Mouse (Mus musculus) liver, embryonic 11.5 days (tissue): Measurements from ENCODE around the gene Rtl8a. TPM values are rescaled to one million over a fixed set of nuclear protein-coding genes. Genes with fewer than 3 reads are reported as not detected.
"Not testable (repeated sequence)": the region's sequence is repeated elsewhere in the genome, so short reads cannot be mapped to it uniquely, and the experiment has no call there.

Source experiments
- ATAC-seq: fragments of 200-750 bp; cut with Nextera tagmentation; replicated peaks from 2 replicates; pipeline ENCODE4 v1.8.0; 2017; ENCODE audit warnings: moderate number of reproducible peaks, mild to moderate bottlenecking, moderate TSS enrichment, moderate library complexity; ENCODE audit not compliant: low FRiP score
- DNase-seq: peaks from one replicate; pipeline ENCODE4 v3.0.0-alpha.2; 2017; ENCODE audit warnings: low spot score
- H3K27ac ChIP-seq: fragments of 300-500 bp; sonication (generic); 2 replicates; pipeline ENCODE4 v1.5.1; 2014; ENCODE audit warnings: mild to moderate bottlenecking, low read depth, low read length, control low read depth
- H3K27me3 ChIP-seq: fragments of 300-500 bp; sonication (generic); replicated peaks from 2 replicates; pipeline ENCODE4 v1.6.1; 2014; ENCODE audit warnings: low read length, mixed read lengths; ENCODE audit not compliant: control insufficient read depth, insufficient read depth
- H3K36me3 ChIP-seq: fragments of 300-500 bp; sonication (generic); 2 replicates; pipeline ENCODE4 v1.6.1; 2014; ENCODE audit warnings: mild to moderate bottlenecking, low read length, moderate library complexity, mixed read lengths; ENCODE audit not compliant: control insufficient read depth, insufficient read depth
- H3K4me1 ChIP-seq: fragments of 300-500 bp; sonication (generic); replicated peaks from 2 replicates; pipeline ENCODE4 v1.6.1; 2014; ENCODE audit warnings: low read length, mixed read lengths; ENCODE audit not compliant: control insufficient read depth, insufficient read depth
- H3K4me2 ChIP-seq: fragments of 300-500 bp; sonication (generic); 2 replicates; pipeline ENCODE4 v1.6.1; 2014; ENCODE audit warnings: mild to moderate bottlenecking, control low read depth, moderate library complexity
- H3K4me3 ChIP-seq: fragments of 300-500 bp; sonication (generic); 2 replicates; pipeline ENCODE4 v1.5.1; 2014; ENCODE audit warnings: low read depth, low read length, control low read depth
- H3K9ac ChIP-seq: fragments of 300-500 bp; sonication (generic); 2 replicates; pipeline ENCODE4 v1.6.1; 2014; ENCODE audit warnings: low read depth, low read length, control low read depth
- H3K9me3 ChIP-seq: fragments of 300-500 bp; sonication (generic); 2 replicates; pipeline ENCODE4 v1.6.1; 2016; ENCODE audit warnings: low read length, inconsistent platforms, mixed read lengths; ENCODE audit not compliant: control insufficient read depth
- WGBS: fragments of 180-500 bp; shearing (Covaris S2); extraction: QIAGEN DNeasy Blood & Tissue Kit; methylation state at CpG from one replicate; pipeline ENCODE4 v1.1.7; 2014; 5-methylcytosine and 5-hydroxymethylcytosine counted together
- polyA plus RNA-seq: library from polyadenylated mRNA; unstranded; fragments of >200 nt; fragmentation: Nextera tagmentation; extraction: Ambion mirVana; gene quantifications from 2 replicates; pipeline ENCODE4 v1.2.1, GENCODE M21; 2014

Rtl8a gene
- polyA plus RNA-seq, result 16.4 and 21.2 TPM in 2 replicates

GRCm38 (mm10) chrX:53642980-53643961 lies at the start of gene Rtl8a:
Gene Rtl8a, minus strand, starts transcription at chrX:53643682.
- DNase-seq (peak; percentile 71), ATAC-seq (peak; percentile 83)
- peak within 1 kb of the TSS; percentile 47 for H3K4me2 ChIP-seq
- WGBS, result 17% methylated on average over 10 of the region's 50 CpGs
- H3K9me3 ChIP-seq, H3K27ac ChIP-seq, H3K27me3 ChIP-seq, H3K36me3 ChIP-seq, H3K4me1 ChIP-seq, H3K9ac ChIP-seq: not testable (repeated sequence)
- peak within 1 kb of the TSS; percentile 33; the same call in 1 of the 2 replicates for H3K4me3 ChIP-seq

GRCm38 (mm10) chrX:53693141-53693540 lies 49.7 kb upstream of the Rtl8a start:
- Histone ChIP-seq H3K4me3 (no peak overlapping the region), H3K36me3 (no peaks in the 10 kb centered on the region), H3K4me2 (no peak overlapping the region), H3K27me3 (no peaks in the 10 kb centered on the region; the same call in 1 of the 2 replicates), H3K27ac (no peak overlapping the region), H3K4me1 (no peaks in the 10 kb centered on the region), H3K9me3 (no peaks in the 10 kb centered on the region), H3K9ac (no peak overlapping the region)
- 63% methylated on average over 2 of the region's 2 CpGs for WGBS
- ATAC-seq (no peak), DNase-seq (no peak)

GRCm38 (mm10) chrX:53692065-53692464 lies 48.6 kb upstream of the Rtl8a start:
- H3K4me2 ChIP-seq, result no peak overlapping the region
- no peaks in the 10 kb centered on the region; the same call in 1 of the 2 replicates for H3K27me3 ChIP-seq
- no peak overlapping the region for H3K4me3 ChIP-seq
- H3K9ac ChIP-seq, result no peak overlapping the region
- WGBS, result 68% methylated on average over 2 of the region's 2 CpGs
- H3K27ac ChIP-seq, result no peak overlapping the region
- H3K36me3 ChIP-seq, result no peaks in the 10 kb centered on the region
- no peaks in the 10 kb centered on the region for H3K4me1 ChIP-seq
- H3K9me3 ChIP-seq, result no peaks in the 10 kb centered on the region
- no peak for DNase-seq
- no peak for ATAC-seq

- not testable (repeated sequence) for H3K9me3 ChIP-seq, DNase-seq, H3K4me2 ChIP-seq, H3K27ac ChIP-seq, H3K9ac ChIP-seq, H3K4me3 ChIP-seq, H3K27me3 ChIP-seq, ATAC-seq, H3K36me3 ChIP-seq, H3K4me1 ChIP-seq
- 60% methylated on average over 2 of the region's 4 CpGs for WGBS
Measured at GRCm38 (mm10) chrX:53684676-53685075, 41.2 kb upstream of the Rtl8a start.

- H3K27ac ChIP-seq, H3K36me3 ChIP-seq, ATAC-seq, DNase-seq, H3K9me3 ChIP-seq, H3K9ac ChIP-seq, H3K4me3 ChIP-seq, H3K4me1 ChIP-seq, H3K4me2 ChIP-seq, H3K27me3 ChIP-seq: not testable (repeated sequence)
- 55% methylated on average over 2 of the region's 3 CpGs for WGBS
Measured at GRCm38 (mm10) chrX:53682650-53683049, 39.2 kb upstream of the Rtl8a start.

- ATAC-seq, H3K4me3 ChIP-seq, H3K9ac ChIP-seq, H3K4me2 ChIP-seq, H3K27ac ChIP-seq, H3K4me1 ChIP-seq, H3K36me3 ChIP-seq, H3K9me3 ChIP-seq, DNase-seq, H3K27me3 ChIP-seq: not testable (repeated sequence)
- WGBS, result 0% methylated on average over 1 of the region's 2 CpGs
Measured at GRCm38 (mm10) chrX:53676943-53677342, 33.5 kb upstream of the Rtl8a start.

- not testable (repeated sequence) for H3K27ac ChIP-seq
Measured at GRCm38 (mm10) chrX:53670696-53671095, 27.2 kb upstream of the Rtl8a start.

GRCm38 (mm10) chrX:53670294-53670693 lies 26.8 kb upstream of the Rtl8a start, which contains the start of gene Rtl8b:
Gene Rtl8b, minus strand, starts transcription at chrX:53670408.
- ATAC-seq (peak; percentile 83), DNase-seq (peak; percentile 57)
- H3K27ac ChIP-seq, result no peak within 1 kb of the TSS
- no peaks in the 10 kb centered on the region for H3K9me3 ChIP-seq
- no peaks in the 10 kb centered on the region for H3K36me3 ChIP-seq
- peak within 1 kb of the TSS; percentile 43 for H3K4me2 ChIP-seq
- H3K9ac ChIP-seq, result no peak within 1 kb of the TSS
- H3K4me3 ChIP-seq, result peak within 1 kb of the TSS; percentile 36
- no peaks in the 10 kb centered on the region for H3K4me1 ChIP-seq
- 18% methylated on average over 11 of the region's 15 CpGs for WGBS
- H3K27me3 ChIP-seq, result no peaks in the 10 kb centered on the region

More at GRCm38 (mm10) chrX:53670696-53671095, 27.2 kb upstream of the Rtl8a start:
- not testable (repeated sequence) for DNase-seq, H3K27me3 ChIP-seq, H3K9ac ChIP-seq, H3K9me3 ChIP-seq, H3K36me3 ChIP-seq, H3K4me1 ChIP-seq
- peak overlapping the region; percentile 43 for H3K4me2 ChIP-seq
- peak; percentile 7; the same call in 1 of the 2 replicates for ATAC-seq
- H3K4me3 ChIP-seq, result peak overlapping the region; percentile 36
- 20% methylated on average over 4 of the region's 4 CpGs for WGBS
